ENCODE assay signal across 8 mouse cellular contexts in the genomic region with DNA sequence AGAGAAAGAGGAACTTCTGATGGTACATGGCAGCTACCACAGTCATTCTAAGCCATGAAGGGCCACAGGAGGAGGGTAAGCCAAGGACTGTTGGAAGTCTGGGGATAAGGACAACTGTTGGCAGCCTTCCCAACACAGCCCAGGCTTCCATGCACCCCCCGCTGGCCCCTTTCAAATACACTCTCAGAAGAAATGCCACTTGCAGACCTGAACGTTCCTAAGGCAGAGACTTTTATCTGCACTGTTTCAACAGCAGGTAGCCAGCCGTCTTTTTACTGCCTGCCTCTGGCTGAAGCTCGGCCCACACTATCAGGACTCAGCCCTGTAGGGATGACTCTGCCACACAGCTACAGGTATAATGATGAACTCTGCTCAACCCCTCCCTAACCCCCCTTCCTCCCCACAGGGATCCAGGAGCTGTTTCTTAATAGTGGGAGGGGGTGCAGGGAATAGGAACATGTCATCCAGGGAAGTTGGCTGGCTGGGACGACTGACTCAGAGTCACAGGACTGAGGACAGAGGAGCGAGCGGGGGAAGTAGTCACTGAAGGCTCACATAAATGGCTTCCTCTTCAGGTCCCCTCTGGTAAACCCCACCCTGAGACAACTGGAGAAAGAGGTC. TPM values are rescaled to one million over a fixed set of nuclear protein-coding genes. Genes with fewer than 3 reads are reported as not detected.
DNase-seq lines count a peak whose midpoint lies in the region; ATAC-seq lines count a peak whose summit lies in the region.
"Had no signal": no experiment of that assay in that cellular context is flagged by ENCODE, and none has a peak within 500 bp of the region (broad histone marks: within the 10 kb centered on the region; RNA-seq: fewer than 3 reads in every experiment).

No protein-coding gene starts in this region.

- peak overlapping the region; percentile 59 for H3K27ac ChIP-seq in brown adipose tissue, adult 24 weeks (replicated peaks; ENCODE audit: low read depth, low read length)
- peak overlapping the region; percentile 31; the same call in 1 of the 2 replicates for H3K27ac ChIP-seq in forebrain, embryonic 13.5 days
- H3K27ac ChIP-seq in limb, embryonic 12.5 days = peak overlapping the region; percentile 66; the same call in 1 of the 2 replicates
- H3K27ac ChIP-seq: liver, embryonic 14.5 days had no signal

- peaks cover 88% of the 10 kb centered on the region for H3K36me3 ChIP-seq in forebrain, embryonic 13.5 days (ENCODE audit: poor library complexity, severe bottlenecking)
- H3K36me3 ChIP-seq in limb, embryonic 12.5 days = peaks cover 83% of the 10 kb centered on the region

- no peak for ATAC-seq in forebrain, embryonic 13.5 days
- ATAC-seq in limb, embryonic 12.5 days (ENCODE audit: insufficient number of reproducible peaks, insufficient read depth, low FRiP score, low TSS enrichment, low read depth) = peak; percentile 17; the same call in 1 of the 2 replicates
- ATAC-seq in erythroid progenitor cell, adult 5-6 weeks (replicated peaks; ENCODE audit: low FRiP score, poor library complexity, severe bottlenecking) = no peak

- H3K4me1 ChIP-seq in brown adipose tissue, adult 24 weeks (ENCODE audit: control insufficient read depth, insufficient read depth, insufficient read length, low read length) = peaks cover 23% of the 10 kb centered on the region
- peaks cover 11% of the 10 kb centered on the region for H3K4me1 ChIP-seq in forebrain, embryonic 13.5 days
- peaks cover 50% of the 10 kb centered on the region for H3K4me1 ChIP-seq in limb, embryonic 12.5 days (replicated peaks)

- no peak overlapping the region for H3K4me3 ChIP-seq in brown adipose tissue, adult 24 weeks (ENCODE audit: insufficient read depth, low read depth, low read length)
- no peak overlapping the region for H3K4me3 ChIP-seq in forebrain, embryonic 13.5 days
- H3K4me3 ChIP-seq in limb, embryonic 12.5 days (replicated peaks) = no peak overlapping the region

- DNase-seq in lung, adult 18-20 months = peak; percentile 62 to 70
- no peak for DNase-seq in lung, postnatal 25 days (ENCODE audit: low spot score)
- DNase-seq in right cerebral cortex, postnatal 25 days = peak; percentile 42

- no peak overlapping the region; the same call in 1 of the 2 replicates for H3K9ac ChIP-seq in forebrain, embryonic 13.5 days
- H3K9ac ChIP-seq in limb, embryonic 12.5 days (replicated peaks) = no peak overlapping the region
- H3K9ac ChIP-seq: liver, embryonic 14.5 days had no signal

- no peak overlapping the region for H3K4me2 ChIP-seq in forebrain, embryonic 13.5 days
- H3K4me2 ChIP-seq in limb, embryonic 12.5 days = no peak overlapping the region

- WGBS in forebrain, embryonic 13.5 days = 50% methylated on average over 7 of the region's 7 CpGs
- WGBS in limb, embryonic 12.5 days = 44% methylated on average over 7 of the region's 7 CpGs

- no peaks in the 10 kb centered on the region for H3K9me3 ChIP-seq in forebrain, embryonic 13.5 days (replicated peaks)
- no peaks in the 10 kb centered on the region for H3K9me3 ChIP-seq in limb, embryonic 12.5 days

- no peaks in the 10 kb centered on the region for H3K27me3 ChIP-seq in forebrain, embryonic 13.5 days
- H3K27me3 ChIP-seq in limb, embryonic 12.5 days = no peaks in the 10 kb centered on the region

RNA-seq across cellular contexts. Expression of gene Lrp1, which starts 24.5 kb away (rescaled TPM):
- polyA plus RNA-seq in brown adipose tissue, adult 24 weeks (2012; ENCODE audit: insufficient read depth, insufficient read length, missing spikeins) = 43.8 and 47.2 TPM in 2 replicates
- 65.1 and 74.7 TPM in 2 replicates for polyA plus RNA-seq in forebrain, embryonic 13.5 days (2015; fragmentation: Nextera tagmentation; extraction: Ambion mirVana)
- polyA plus RNA-seq in limb, embryonic 12.5 days (2016; fragmentation: Nextera tagmentation; extraction: Ambion mirVana) = 87.6 and 94.7 TPM in 2 replicates
- total RNA-seq in erythroid progenitor cell, adult 5-6 weeks (2015; ENCODE audit: low replicate concordance) = 19.7 and 21.6 TPM in 2 replicates
- total RNA-seq in erythroid progenitor cell, adult 5-6 weeks (2017; ENCODE audit: low replicate concordance) = 11.5 and 13.1 TPM in 2 replicates

RNA-seq across cellular contexts. Expression of gene Stat6, which starts 46.4 kb away (rescaled TPM):
- 24.7 and 28.8 TPM in 2 replicates for polyA plus RNA-seq in brown adipose tissue, adult 24 weeks (2012; ENCODE audit: insufficient read depth, insufficient read length, missing spikeins)
- 2.6 and 2.7 TPM in 2 replicates for polyA plus RNA-seq in forebrain, embryonic 13.5 days (2015; fragmentation: Nextera tagmentation; extraction: Ambion mirVana)
- polyA plus RNA-seq in limb, embryonic 12.5 days (2016; fragmentation: Nextera tagmentation; extraction: Ambion mirVana) = 8.7 and 12.1 TPM in 2 replicates
- 11.5 and 26.8 TPM in 2 replicates for total RNA-seq in erythroid progenitor cell, adult 5-6 weeks (2015; ENCODE audit: low replicate concordance)
- 11.3 and 16.6 TPM in 2 replicates for total RNA-seq in erythroid progenitor cell, adult 5-6 weeks (2017; ENCODE audit: low replicate concordance)
